Mouse (Mus musculus): ENCODE data around the gene Atad3a. TPM values are rescaled to one million over a fixed set of nuclear protein-coding genes. Genes with fewer than 3 reads are reported as not detected.
"Not testable (repeated sequence)": the region's sequence is repeated elsewhere in the genome, so short reads cannot be mapped to it uniquely, and the experiment has no call there.

The Atad3a gene
- total RNA-seq, 2 experiments from 2014 or later = 57.0 to 69.8 TPM

GRCm38 (mm10) chr4:155775855-155776254, 15.0 kb upstream of the Atad3a start:
- no peak for ATAC-seq (replicated peaks; ENCODE audit: poor library complexity)

- ATAC-seq (replicated peaks; ENCODE audit: poor library complexity) = 0 out of 2 replicates have a peak, but pooled peaks have one; percentile 7
Observed at GRCm38 (mm10) chr4:155774971-155775740, 14.3 kb upstream of the Atad3a start.

GRCm38 (mm10) chr4:155774280-155774754, 13.4 kb upstream of the Atad3a start, which contains the start of gene Vwa1:
Gene Vwa1, minus strand, starts transcription at chr4:155774698.
- ATAC-seq (replicated peaks; ENCODE audit: poor library complexity) = peak; percentile 75

- no peak for ATAC-seq (replicated peaks; ENCODE audit: poor library complexity)
Observed at GRCm38 (mm10) chr4:155773335-155774078, 12.6 kb upstream of the Atad3a start.

GRCm38 (mm10) chr4:155772786-155773185, 11.9 kb upstream of the Atad3a start:
- ATAC-seq (replicated peaks; ENCODE audit: poor library complexity) = no peak

GRCm38 (mm10) chr4:155771706-155772105, 10.8 kb upstream of the Atad3a start:
- ATAC-seq (replicated peaks; ENCODE audit: poor library complexity) = no peak

GRCm38 (mm10) chr4:155770626-155771025, 9.7 kb upstream of the Atad3a start:
- no peak for ATAC-seq (replicated peaks; ENCODE audit: poor library complexity)

- ATAC-seq (replicated peaks; ENCODE audit: poor library complexity) = peak; percentile 80
Observed at GRCm38 (mm10) chr4:155769880-155770512, 9.1 kb upstream of the Atad3a start.

GRCm38 (mm10) chr4:155769496-155769879, 8.6 kb upstream of the Atad3a start:
- ATAC-seq (replicated peaks; ENCODE audit: poor library complexity) = no peak

GRCm38 (mm10) chr4:155762357-155762756, 1.5 kb upstream of the Atad3a start:
- no peak for ATAC-seq (replicated peaks; ENCODE audit: poor library complexity)

GRCm38 (mm10) chr4:155761356-155762099, 635 bp upstream of the Atad3a start:
- ATAC-seq (replicated peaks; ENCODE audit: poor library complexity) = peak; percentile 7; the same call in 1 of the 2 replicates

GRCm38 (mm10) chr4:155759862-155760612, 856 bp downstream of the Atad3a start:
- ATAC-seq (replicated peaks; ENCODE audit: poor library complexity) = peak; percentile 66

GRCm38 (mm10) chr4:155757011-155757410, 3.9 kb downstream of the Atad3a start:
- ATAC-seq (replicated peaks; ENCODE audit: poor library complexity) = no peak

GRCm38 (mm10) chr4:155746575-155747490, 14.1 kb downstream of the Atad3a start:
- no peak for ATAC-seq (replicated peaks; ENCODE audit: poor library complexity)

GRCm38 (mm10) chr4:155746036-155746548, 14.8 kb downstream of the Atad3a start:
- ATAC-seq (replicated peaks; ENCODE audit: poor library complexity) = no peak

- no peak for ATAC-seq (replicated peaks; ENCODE audit: poor library complexity)
Observed at GRCm38 (mm10) chr4:155745136-155745535, 15.8 kb downstream of the Atad3a start.

- ATAC-seq (replicated peaks; ENCODE audit: poor library complexity) = no peak
Observed at GRCm38 (mm10) chr4:155744474-155744873, 16.4 kb downstream of the Atad3a start.

- no peak for ATAC-seq (replicated peaks; ENCODE audit: poor library complexity)
Observed at GRCm38 (mm10) chr4:155742684-155743083, 18.2 kb downstream of the Atad3a start.

GRCm38 (mm10) chr4:155740681-155741080, 20.2 kb downstream of the Atad3a start:
- ATAC-seq (replicated peaks; ENCODE audit: poor library complexity) = not testable (repeated sequence)

Measured in megakaryocyte progenitor cell, adult 5-6 weeks (primary cell).